Mouse (Mus musculus) cortical plate, adult 2 months (tissue): ENCODE results near the gene Aspscr1. TPM values are rescaled to one million over a fixed set of nuclear protein-coding genes. Genes with fewer than 3 reads are reported as not detected.

Source experiments
- H3K27ac ChIP-seq: fragments of 200-500 bp; 2 replicates; pipeline ENCODE4 v1.5.1; 2012; ENCODE audit warnings: low read length, control low read depth, inconsistent platforms; ENCODE audit not compliant: insufficient read depth
- H3K4me1 ChIP-seq: fragments of 200-500 bp; 2 replicates; pipeline ENCODE4 v1.6.1; 2011; ENCODE audit warnings: low read length; ENCODE audit not compliant: control insufficient read depth, insufficient read depth
- H3K4me3 ChIP-seq: fragments of 200-500 bp; 2 replicates; pipeline ENCODE4 v1.5.1; 2011; ENCODE audit warnings: mild to moderate bottlenecking, low read length, control low read depth; ENCODE audit not compliant: insufficient read depth
- CTCF ChIP-seq: fragments of 200-500 bp; IDR thresholded peaks from 2 replicates; pipeline ENCODE4 v1.5.1; 2011; ENCODE audit warnings: mild to moderate bottlenecking, control low read depth, low read length; ENCODE audit not compliant: insufficient read depth; ENCODE audit errors: extremely low read depth
- POLR2A ChIP-seq: fragments of 200-500 bp; IDR thresholded peaks from 2 replicates; pipeline ENCODE4 v1.6.1; 2011; ENCODE audit warnings: mild to moderate bottlenecking, low read length, control low read depth; ENCODE audit not compliant: insufficient read depth; ENCODE audit errors: extremely low read depth
- polyA plus RNA-seq: library from polyadenylated mRNA; depleted of rRNA; stranded (reverse); fragments of >200 nt; gene quantifications from 2 replicates; pipeline ENCODE4 v1.2.3, GENCODE M21; 2012

The Aspscr1 gene
- polyA plus RNA-seq, 1 experiment: 46.2 TPM

DNA sequence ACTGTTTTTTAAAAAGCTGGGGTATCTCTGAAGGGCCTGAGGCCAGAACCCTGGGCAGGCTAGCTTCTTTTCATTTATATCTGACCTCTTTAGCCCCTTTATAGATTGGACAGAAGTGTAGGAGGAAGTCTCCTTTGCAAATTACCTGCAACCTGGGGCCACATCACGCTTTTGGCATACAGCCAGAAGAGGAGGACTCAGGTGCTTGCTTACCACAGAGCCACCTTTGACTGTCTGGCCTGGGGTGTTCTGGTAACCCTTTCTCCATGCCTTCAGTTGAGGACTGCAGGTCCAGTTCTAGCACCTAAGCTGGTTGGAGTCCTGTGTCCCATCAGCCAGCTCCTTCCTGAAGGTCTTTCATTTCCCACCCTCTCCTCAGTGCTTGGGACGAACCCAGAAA lies 36.8 kb downstream of the Aspscr1 start:
- Histone ChIP-seq H3K4me3 (no peak overlapping the region), H3K27ac (no peak overlapping the region), H3K4me1 (peaks cover under 1% of the 10 kb centered on the region)
- TF ChIP-seq CTCF: no peak
- no peak for TF ChIP-seq POLR2A

DNA sequence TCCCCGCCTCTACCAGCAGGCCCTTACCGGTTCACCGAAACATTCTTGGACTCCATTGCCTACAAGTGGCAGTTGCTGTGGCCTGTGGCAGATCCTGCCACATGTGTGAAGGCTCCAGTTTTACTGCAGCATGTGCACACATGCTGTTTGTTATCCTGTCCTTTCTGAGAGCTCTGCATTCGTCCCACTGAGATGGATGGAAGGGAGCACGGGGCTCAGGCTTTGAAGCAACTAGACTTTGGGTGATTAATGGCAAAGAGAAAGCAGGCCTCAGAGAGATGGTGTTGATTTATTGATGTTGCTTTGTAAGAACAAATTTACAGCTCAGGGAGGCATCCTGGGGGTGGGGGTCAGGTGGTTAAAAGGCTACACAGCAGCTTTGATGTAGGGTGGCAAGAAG lies 37.9 kb downstream of the Aspscr1 start:
- peaks cover 3% of the 10 kb centered on the region for H3K4me1 ChIP-seq
- TF ChIP-seq POLR2A (no peak), CTCF (no peak)
- H3K4me3 ChIP-seq: no peak overlapping the region
- H3K27ac ChIP-seq: no peak overlapping the region

DNA sequence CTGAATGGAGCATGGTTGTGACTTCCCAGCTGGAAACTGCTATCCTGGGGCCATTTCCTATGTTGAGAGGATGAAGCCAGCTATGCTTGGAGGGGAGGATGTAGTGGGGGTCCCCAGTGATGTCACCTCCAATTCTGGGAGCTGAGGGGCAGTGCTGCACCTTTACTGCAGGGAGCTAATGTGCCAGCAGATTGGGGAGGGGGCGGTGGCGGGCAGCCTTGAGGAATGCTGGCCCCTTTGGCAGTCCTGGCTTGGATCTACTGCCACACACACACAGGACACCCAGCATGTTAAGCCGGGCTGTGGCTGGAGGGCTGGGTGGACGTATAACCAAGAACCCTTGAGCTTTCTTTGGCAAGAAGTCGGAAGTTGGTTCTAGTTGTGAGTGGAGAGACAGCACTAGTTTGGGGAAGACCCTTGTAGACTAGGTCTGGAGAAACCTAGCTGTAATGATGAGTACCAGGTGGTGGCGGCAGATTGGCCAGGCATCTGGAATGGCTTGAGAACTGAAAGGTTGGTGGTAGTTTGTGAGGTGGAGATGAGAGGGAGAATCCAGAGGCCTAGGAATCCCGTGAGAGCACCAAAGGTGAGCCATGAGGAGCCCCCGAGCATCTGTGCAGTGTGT lies 39.3 kb downstream of the Aspscr1 start:
- peaks cover 3% of the 10 kb centered on the region for H3K4me1 ChIP-seq
- H3K4me3 ChIP-seq: no peak overlapping the region

DNA sequence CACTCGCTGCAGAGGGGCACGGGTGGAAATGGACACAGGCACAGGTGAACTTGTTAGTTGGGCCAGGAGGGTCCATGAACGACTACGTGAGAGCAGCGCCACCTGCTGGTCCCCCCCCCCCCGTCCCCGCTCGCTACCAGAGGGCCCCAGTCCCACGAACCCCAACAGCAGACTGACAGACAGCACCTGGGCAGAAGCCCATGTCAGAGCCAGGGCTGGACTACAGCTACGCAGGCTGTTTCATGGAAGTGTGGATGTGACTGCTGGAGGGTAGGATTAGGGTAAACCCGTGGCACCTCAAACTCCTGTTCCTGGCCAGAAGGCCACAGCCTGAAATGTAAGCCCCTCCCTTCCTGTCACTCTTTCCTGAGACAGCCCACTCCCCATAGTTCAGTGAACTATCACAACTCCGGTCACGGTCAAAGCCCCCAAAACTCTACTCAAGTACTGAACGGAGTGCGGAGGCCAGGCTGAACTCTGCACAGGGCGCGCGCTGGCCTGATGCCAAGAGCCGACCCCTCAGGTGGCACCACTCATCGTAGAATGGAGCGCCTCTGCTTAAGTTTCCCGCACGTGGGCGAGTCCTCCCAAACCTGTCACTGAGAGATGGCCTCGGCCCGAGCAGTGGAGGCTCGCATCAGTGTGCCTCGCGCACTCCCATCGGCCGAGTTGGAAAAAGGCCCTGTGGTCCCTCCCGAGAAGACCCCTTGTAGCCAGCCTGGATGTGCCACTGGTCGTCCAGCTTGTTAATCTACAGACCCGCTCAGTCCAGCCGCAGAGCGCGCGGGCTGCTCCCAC lies 40.2 kb downstream of the Aspscr1 start:
- Histone ChIP-seq H3K4me3 (peak overlapping the region; percentile 61), H3K4me1 (peaks cover 3% of the 10 kb centered on the region), H3K27ac (no peak overlapping the region)
- TF ChIP-seq CTCF (peak; percentile 38; the same call in 1 of the 2 replicates), POLR2A (no peak)

More for the DNA sequence above, 39.3 kb downstream of the Aspscr1 start:
- no peak overlapping the region for H3K27ac ChIP-seq
- TF ChIP-seq CTCF: no peak
- no peak for TF ChIP-seq POLR2A

DNA sequence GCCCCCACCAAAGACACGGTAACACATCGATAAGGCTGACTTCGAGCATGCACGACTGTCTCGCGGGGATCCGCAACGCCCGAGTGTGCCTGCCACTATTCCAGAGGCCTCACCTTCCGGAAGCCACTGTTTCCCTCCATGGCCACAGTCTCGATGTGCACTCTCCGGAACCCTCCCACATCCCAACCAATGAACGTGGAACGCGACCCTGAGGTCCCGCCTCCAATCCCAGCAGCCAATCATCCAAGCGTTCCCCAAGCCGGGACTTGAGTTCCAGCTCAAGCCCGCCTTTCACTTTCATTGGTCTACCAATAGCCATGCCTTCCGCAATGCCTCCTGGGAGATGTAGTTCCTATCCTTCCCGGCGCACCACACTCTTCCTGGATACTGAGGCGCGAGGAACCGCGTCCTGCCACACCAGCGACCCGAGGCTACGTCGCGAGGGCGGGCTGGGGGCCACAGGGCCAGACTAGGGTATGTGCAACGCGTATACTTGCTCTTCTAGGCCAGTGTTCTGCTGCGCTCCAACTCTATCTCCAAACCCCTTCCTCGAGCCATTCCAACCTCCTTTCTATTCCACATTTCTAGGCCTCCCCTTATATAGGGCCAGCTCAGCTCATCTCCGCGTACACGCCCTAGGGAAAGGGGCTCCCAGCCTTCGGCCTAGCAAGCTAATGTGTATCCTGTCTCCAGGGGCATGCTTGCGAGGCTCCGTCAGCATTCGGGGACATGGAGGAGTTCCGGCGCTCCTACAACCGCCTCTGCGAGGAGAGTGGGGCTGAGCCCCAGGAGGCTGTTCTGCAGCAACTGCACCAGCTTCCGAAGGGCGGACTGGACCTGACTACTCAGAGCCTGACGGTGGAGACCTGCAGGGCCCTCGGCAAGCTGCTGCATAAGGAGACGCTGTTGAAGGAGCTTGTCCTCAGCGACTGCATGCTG lies 41.1 kb downstream of the Aspscr1 start, which contains the start of the genes Cenpx and Lrrc45:
Cenpx (minus strand) TSS at position 159 of the 939 bp plus-strand sequence.
Lrrc45 (plus strand) TSS at position 346 of the 939 bp plus-strand sequence.
- TF ChIP-seq POLR2A: peak; percentile 77
- no peak for TF ChIP-seq CTCF
- Histone ChIP-seq H3K27ac (no peak within 1 kb of the TSS), H3K4me1 (peaks cover 3% of the 10 kb centered on the region), H3K4me3 (peak within 1 kb of the TSS; percentile 61)

DNA sequence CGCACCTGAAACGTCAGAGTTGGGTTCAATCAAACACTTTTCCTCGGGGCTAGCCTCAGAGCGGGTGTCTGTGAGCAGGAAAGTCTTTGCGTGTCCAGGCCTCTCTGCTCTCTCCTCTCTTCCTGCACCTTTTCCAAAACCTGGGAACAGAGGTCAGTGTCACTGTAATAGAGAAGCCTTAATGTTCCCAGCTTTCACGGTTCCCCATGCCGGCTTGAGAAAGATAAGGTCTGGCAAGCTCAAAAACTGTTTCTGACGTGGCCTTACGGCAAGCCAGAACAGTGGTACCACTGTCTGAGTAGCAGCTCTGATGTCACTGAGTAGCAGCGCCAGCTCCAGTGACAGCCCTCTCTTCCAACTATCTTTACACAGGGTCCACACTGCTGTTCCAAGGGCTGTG lies 41.8 kb downstream of the Aspscr1 start:
- H3K4me1 ChIP-seq: peaks cover 3% of the 10 kb centered on the region
- H3K4me3 ChIP-seq: peak overlapping the region; percentile 61
- no peak overlapping the region for H3K27ac ChIP-seq
- TF ChIP-seq POLR2A (no peak), CTCF (no peak)

DNA sequence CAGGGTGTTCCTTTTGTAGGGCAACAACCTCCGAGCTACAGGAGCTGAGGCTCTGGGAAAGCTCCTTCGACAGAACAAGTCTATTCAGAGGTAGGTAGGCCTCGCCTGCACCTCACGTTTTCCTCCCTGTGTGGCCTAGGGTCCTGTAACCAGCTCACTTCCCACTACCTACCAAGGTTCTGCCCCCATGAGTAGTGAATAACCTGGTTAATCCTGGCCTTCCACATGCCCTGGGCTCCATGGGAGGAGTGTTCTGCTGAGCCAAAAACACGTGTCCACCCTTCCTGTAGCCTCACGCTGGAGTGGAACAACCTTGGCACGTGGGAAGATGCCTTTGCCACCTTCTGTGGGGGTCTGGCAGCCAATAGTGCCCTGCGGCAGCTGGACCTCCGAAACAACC lies 42.4 kb downstream of the Aspscr1 start:
- Histone ChIP-seq H3K4me3 (no peak overlapping the region; the same call in 1 of the 2 replicates), H3K4me1 (peaks cover 3% of the 10 kb centered on the region), H3K27ac (no peak overlapping the region)
- TF ChIP-seq POLR2A (no peak), CTCF (no peak)

DNA sequence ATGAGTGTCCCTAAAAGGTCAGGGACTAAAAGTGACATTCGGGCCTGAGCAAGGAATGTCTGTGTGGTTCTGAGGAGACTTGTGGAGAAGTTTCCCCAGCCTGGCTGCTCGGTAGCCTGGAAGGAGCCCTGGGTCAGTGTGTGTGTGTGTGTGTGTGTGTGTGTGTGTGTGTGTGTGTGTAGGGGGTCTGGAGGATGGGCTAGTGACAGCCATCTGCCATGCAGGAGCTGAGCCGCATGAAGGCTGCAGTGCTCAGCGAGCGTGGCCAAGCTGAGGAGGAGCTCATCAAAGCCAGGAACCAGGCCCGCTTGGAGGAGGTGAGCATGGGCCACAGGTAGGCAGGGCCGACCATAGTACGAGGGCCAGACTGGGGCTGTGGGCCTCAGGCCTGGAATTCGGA lies 46.5 kb downstream of the Aspscr1 start:
- Histone ChIP-seq H3K27ac (no peak overlapping the region), H3K4me1 (peaks cover 3% of the 10 kb centered on the region), H3K4me3 (no peak overlapping the region)
- TF ChIP-seq CTCF (no peak), POLR2A (no peak)

DNA sequence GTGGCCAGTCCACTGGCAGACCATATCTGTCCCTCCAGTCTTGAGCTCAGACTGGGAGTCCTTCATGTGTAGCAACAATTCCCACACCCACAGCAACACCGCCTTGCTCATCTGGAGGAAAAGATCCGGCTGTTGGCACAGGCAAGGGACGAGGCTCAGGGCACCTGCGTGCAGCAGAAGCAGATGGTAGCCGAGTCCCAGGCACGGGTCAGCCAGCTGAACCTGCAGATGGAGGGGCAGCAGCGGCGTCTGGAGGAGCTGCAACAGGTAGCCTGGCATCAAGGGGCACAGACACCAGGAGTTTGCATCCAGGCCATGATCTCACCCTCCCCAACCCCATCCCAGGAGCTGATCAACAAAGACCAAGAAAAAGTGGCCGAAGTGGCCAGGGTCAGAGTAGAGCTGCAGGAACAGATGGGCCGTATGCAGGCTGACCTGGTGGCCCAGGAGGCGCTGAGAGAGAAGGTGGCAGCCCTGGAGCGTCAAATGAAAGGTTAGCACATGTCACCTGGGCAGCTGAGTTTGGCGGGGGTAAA lies 47.1 kb downstream of the Aspscr1 start:
- Histone ChIP-seq H3K4me3 (no peak overlapping the region), H3K4me1 (no peaks in the 10 kb centered on the region), H3K27ac (no peak overlapping the region)
- no peak for TF ChIP-seq CTCF
- no peak for TF ChIP-seq POLR2A
